Mouse (Mus musculus) hindbrain, embryonic 14.5 days (tissue): ENCODE measurements at regions not wholly inside any gene's neighbourhood (a gene's known extent, or its start where the extent isn't known, plus 50 kb on each side); places are given as distances from the start of the nearest gene placed in this dataset.

Source experiments
- ATAC-seq: fragments of 200-750 bp; cut with Nextera tagmentation; 2 replicates; pipeline ENCODE4 v1.8.0; 2017; ENCODE audit warnings: moderate number of reproducible peaks, mild to moderate bottlenecking, moderate TSS enrichment, moderate library complexity; ENCODE audit not compliant: low FRiP score
- DNase-seq: peaks from one replicate; pipeline ENCODE4 v3.0.0-alpha.2; 2015; ENCODE audit warnings: low spot score
- H3K27ac ChIP-seq: fragments of 300-500 bp; sonication (generic); 2 replicates; pipeline ENCODE4 v1.5.1; 2014; ENCODE audit warnings: mild to moderate bottlenecking, moderate library complexity
- H3K27me3 ChIP-seq: fragments of 300-500 bp; sonication (generic); 2 replicates; pipeline ENCODE4 v1.6.1; 2014; ENCODE audit warnings: mild to moderate bottlenecking, low read length, mixed read lengths; ENCODE audit not compliant: control insufficient read depth, insufficient read depth
- H3K36me3 ChIP-seq: fragments of 300-500 bp; sonication (generic); replicated peaks from 2 replicates; pipeline ENCODE4 v1.6.1; 2014; ENCODE audit not compliant: control insufficient read depth, insufficient read depth
- H3K4me1 ChIP-seq: fragments of 300-500 bp; sonication (generic); replicated peaks from 2 replicates; pipeline ENCODE4 v1.6.1; 2014; ENCODE audit warnings: antibody characterized with exemption, low read length, mixed read lengths; ENCODE audit not compliant: control insufficient read depth, insufficient read depth
- H3K4me2 ChIP-seq: fragments of 300-500 bp; sonication (generic); replicated peaks from 2 replicates; pipeline ENCODE4 v1.6.1; 2014; ENCODE audit warnings: mild to moderate bottlenecking, moderate library complexity
- H3K4me3 ChIP-seq: fragments of 300-500 bp; sonication (generic); replicated peaks from 2 replicates; pipeline ENCODE4 v1.5.1; 2014; ENCODE audit warnings: mild to moderate bottlenecking, low read length
- H3K9ac ChIP-seq: fragments of 300-500 bp; sonication (generic); 2 replicates; pipeline ENCODE4 v1.6.1; 2014
- H3K9me3 ChIP-seq: fragments of 300-500 bp; sonication (generic); 2 replicates; pipeline ENCODE4 v1.6.1; 2016; ENCODE audit warnings: low read length; ENCODE audit not compliant: control insufficient read depth
- WGBS: fragments of 180-500 bp; shearing (Covaris S2); extraction: QIAGEN DNeasy Blood & Tissue Kit; methylation state at CpG from one replicate; pipeline ENCODE4 v1.1.7; 2014; 5-methylcytosine and 5-hydroxymethylcytosine counted together

DNA sequence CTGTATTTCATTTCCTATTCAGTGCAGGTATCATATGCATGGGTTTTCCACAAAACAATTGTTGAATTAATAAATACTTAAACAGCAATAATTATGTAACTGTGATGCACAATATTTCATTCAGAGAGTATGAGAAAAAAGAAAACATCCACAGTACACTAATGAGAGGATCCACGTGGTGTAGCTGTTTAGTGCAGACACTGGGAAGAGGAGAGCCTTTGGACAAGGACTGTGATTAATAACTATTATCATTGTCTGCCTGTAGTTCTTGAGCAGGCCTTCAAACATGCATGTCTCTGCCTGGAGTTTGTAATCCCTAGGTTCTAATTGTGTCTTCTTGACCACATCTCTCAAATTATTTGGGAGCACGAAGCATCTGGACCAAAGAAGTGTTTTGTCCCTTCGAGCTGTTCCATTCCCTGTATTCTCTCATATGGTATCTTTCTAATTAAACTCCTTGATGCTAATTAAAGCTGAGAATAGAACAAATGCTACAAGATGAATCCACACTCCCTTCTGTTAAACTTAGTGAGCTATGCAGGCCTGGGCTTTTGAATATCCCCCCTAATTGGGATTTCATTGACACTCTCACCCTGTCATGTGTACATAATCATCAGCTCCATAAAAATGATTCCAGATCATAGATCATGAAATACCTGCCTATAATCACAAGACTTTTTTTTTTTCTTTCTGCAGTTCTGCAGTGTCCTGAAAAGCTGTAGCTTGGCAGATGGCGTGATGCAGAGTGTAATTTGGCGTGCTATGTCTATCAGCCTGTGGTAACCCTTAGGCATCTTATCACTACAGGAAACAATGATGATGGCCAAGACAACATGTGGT is 1208.9 kb upstream of the G6pd2 start:
- Histone ChIP-seq H3K4me3 (no peak overlapping the region), H3K27ac (peak overlapping the region; percentile 53; the same call in 1 of the 2 replicates)
- 35% methylated on average over 5 of the region's 5 CpGs for WGBS

DNA sequence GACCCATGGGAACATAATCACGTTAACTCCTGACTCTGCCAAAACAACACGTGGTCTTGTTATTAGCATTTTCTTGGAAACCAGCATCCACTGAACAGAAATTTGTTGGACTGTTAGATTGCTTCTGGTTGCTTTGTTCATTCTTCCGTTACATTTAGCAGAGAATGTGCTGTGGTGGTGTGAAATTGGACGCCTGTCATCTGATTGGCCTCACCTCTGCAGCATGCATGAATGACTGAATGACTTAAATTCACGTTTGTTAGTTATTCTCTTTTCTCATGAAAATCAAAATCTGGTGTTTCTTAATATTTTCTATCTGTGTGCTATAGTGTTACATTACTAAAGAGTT is 1208.3 kb upstream of the G6pd2 start:
- Histone ChIP-seq H3K27me3 (no peaks in the 10 kb centered on the region), H3K9me3 (no peaks in the 10 kb centered on the region), H3K4me1 (0 out of 2 replicates have a peak, but pooled peaks cover 5% of the 10 kb centered on the region), H3K4me2 (no peak overlapping the region), H3K36me3 (no peaks in the 10 kb centered on the region), H3K27ac (no peak overlapping the region), H3K4me3 (no peak overlapping the region), H3K9ac (no peak overlapping the region)
- DNase-seq (no peak), ATAC-seq (no peak)
- WGBS = 39% methylated on average over 5 of the region's 5 CpGs

More for the DNA sequence above, 1208.9 kb upstream of the G6pd2 start:
- no peak overlapping the region for H3K4me2 ChIP-seq
- H3K4me1 ChIP-seq = 0 out of 2 replicates have a peak, but pooled peaks cover 5% of the 10 kb centered on the region
- no peaks in the 10 kb centered on the region for H3K9me3 ChIP-seq
- DNase-seq = peak; percentile 66
- H3K9ac ChIP-seq = no peak overlapping the region
- no peaks in the 10 kb centered on the region for H3K27me3 ChIP-seq
- no peaks in the 10 kb centered on the region for H3K36me3 ChIP-seq
- ATAC-seq = peak; percentile 96

DNA sequence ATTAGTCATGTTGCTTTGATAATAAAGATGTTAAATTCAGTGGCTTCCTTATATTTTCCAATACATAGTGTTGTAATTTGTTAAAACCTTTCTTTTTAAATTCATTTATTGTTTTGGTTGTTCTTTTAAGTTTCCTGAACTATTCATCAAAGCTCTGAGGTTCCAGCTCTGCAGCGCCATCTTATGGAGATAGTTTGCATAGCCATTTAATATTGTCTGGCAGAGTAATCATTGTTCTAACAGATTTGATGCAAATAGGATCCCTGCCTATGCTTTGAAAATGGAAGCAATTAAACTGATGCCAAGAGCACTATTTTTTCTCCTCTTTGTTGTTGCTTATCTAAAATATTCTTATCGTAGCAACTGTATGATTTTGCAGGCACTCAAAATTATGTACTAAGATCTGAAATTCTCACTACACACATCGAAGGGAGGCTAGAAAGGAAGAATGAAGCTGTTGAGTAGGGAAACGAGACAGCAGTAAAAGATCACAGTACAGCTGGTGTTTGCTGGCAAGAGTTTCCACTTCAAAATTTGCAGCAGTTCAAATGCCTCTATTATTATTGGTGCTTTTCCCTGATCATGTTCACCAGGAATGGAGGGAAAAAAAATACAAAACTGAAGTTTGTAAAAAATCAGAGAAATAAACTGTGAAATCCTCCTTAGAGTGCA is 1199.5 kb upstream of the G6pd2 start:
- DNase-seq (peak; percentile 85), ATAC-seq (no peak)
- Histone ChIP-seq H3K4me1 (no peaks in the 10 kb centered on the region), H3K4me2 (peak overlapping the region; percentile 19), H3K27me3 (no peaks in the 10 kb centered on the region), H3K36me3 (no peaks in the 10 kb centered on the region), H3K9ac (no peak overlapping the region), H3K27ac (peak overlapping the region; percentile 43; the same call in 1 of the 2 replicates), H3K4me3 (no peak overlapping the region), H3K9me3 (no peaks in the 10 kb centered on the region)
- 29% methylated on average over 4 of the region's 4 CpGs for WGBS
